Mouse (Mus musculus): ENCODE measurements around the gene Phkg1.
"Not testable (repeated sequence)": the region's sequence is repeated elsewhere in the genome, so short reads cannot be mapped to it uniquely, and the experiment has no call there.

The Phkg1 gene

DNA sequence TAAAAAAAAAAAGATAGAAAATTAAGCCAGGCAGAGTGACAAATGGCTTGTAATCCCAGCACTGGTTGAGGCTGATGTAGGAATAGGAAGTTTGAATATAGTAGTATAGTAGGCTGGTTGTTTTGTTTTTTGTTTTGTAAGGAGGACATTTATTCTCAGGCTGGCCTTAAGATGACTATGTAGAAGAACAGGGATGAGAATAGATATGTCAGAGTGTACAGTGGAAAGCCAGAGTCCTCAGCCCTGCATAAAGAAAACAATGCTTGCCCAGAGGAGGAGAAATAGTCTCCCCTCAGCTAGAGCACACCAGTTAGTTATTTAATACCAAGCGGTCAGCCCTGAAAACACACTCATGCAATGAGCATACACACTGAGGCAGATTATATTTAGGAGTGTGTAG is at the start of gene Phkg1:
Gene Phkg1, minus strand, starts transcription at position 101 of the 400 bp plus-strand sequence.
- in situ Hi-C loops (cut with MboI, MseI), result no loop called here

DNA sequence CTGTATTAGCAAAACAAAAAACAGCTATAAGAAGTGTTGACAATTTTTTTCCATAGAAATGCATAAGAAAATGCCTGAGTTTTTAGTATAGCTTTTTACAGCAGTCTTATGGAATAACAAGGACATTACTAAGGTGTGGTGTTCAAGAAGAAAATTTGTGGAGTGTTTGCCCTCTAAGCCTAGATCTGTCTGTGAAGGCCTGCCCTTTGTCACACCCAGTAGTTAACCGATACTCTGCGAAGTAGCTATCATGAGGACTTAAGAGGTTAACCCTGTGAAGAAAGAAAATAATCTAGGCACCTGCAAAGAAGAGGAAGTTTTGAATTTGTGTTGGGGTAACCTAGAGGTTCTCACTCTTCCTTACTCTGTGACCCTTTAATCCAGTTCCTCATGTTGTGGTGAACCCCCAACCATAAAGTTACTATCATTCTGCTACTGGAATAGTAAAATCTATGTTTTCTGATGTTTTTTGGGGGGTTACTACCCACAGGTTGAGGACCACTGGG is 49.2 kb upstream of the Phkg1 start:
- in situ Hi-C loops (cut with MboI, MseI), result no loop called here

DNA sequence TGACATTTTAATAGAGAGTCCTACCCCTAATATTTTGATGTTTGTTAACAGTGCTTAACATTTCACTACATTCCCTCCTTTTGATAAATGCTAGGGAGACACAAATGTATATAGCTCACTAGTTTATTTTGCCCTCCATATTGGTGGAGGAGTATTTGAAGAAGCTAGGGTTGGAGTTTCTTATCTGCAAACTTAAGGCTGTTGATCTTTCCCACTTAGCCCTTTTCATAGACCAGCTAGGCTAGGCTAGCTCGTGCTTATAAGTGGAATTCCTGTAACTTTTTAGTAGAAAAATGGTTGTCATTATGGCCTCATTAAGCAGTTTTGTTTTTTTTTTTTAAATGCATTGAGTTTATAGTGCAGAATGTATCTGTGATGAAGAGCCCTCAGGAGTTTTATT is 45.1 kb upstream of the Phkg1 start:
- in situ Hi-C loops (cut with MboI, MseI), result no loop called here

DNA sequence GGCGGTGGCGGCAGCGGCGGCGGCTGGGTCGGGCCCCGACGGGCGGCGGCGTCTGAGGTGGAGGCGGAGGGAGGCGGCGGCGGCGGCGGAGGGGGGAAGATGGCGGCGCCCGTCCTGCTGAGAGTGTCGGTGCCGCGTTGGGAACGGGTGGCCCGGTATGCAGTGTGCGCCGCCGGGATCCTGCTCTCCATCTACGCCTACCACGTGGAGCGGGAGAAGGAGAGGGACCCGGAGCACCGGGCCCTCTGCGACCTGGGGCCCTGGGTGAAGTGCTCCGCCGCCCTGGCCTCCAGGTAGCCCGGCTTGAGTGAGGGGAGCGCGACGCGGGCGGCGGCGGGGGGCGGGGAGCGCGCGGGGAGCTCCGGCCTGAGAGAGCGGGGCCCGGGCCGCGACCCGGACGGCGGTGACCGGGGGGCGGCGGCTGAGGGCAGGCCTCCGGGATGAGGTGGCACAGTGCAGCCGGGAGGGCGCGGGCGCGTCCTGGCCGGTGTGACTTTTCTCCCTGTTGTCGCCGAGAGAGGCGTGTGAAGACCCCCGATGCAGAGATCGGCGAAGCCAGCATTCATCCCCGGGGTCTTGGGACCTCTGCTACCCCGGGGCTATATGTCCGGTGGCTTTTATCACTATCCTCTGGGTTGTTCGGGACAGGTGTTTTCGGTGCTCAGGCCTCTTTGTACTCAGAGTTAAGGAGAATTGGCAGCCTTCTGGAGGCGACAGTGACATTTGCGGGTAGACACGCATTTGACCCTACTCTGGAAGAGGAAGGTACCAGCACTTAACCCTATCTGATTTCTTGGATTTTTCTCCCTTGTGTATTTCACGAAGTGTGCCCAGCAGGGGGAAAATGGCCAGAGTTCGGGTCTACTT is 44.0 kb upstream of the Phkg1 start:
- in situ Hi-C loops (cut with MboI, MseI), result not testable (repeated sequence)

DNA sequence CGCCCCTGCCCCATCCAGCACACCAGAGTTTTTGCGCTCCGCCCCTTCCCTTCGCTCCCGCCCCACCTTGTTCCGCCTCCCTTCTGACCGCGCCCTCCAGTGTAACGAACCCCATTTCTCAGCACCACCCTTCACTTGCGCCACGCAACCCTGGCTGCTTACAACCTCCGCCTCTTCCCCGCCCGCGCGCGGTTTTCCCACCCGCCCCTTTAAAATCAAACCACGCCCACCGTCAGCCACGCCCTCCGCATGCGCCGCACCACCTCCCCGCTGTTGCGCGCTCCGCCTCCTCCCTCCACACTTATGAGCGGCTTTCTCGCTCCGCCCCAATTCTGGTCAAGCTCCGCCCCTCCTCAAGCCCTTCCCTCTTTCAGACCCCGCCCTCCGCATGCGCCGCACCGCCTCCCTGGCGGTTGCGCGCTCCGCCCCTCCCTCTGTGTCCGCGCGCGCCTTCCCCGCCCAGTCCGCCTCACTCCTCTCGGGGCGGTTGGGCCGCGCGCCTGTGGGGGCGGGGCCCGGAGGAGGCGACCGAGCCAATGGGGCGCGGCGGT is 43.2 kb upstream of the Phkg1 start, which contains the start of gene Vkorc1l1:
Gene Vkorc1l1, plus strand, starts transcription at position 476 of the 551 bp plus-strand sequence.
- in situ Hi-C loops (cut with MboI, MseI), result no loop called here

DNA sequence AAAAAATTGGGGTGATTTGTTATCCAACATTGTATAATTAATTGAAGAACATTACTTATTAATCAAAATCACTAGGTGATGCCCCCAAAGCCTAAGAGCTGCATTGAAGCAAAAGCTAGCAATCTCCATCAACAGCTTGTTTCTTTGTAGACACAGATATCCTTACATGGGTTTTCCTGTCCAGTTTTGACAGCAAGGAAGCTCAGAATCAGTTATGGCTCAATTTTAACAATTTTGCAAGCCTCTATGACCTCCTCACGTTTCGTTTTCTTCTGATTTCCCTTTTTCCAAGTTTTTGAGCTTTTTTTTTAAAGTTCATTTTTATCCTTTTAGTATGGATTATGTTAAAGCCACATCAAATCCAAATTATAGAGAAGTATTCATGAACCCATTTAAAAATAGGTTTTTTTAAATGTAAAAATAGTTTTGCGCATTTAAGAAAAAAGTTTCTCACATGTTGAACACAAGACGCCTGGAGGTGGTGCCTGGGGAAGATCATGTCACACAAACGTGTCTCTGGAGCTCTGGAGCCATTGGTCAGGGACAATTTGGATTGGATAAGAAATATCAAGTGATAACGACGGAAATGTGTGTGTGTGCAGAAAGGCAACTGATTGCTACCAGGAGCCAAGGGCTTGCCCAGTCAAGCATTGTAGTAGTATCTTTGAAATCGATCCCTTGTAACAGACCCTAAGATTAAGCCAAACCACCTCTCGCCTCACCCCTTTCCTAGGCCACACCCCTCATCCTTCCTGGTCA is 42.6 kb upstream of the Phkg1 start:
- in situ Hi-C loops (cut with MboI, MseI), result no loop called here

DNA sequence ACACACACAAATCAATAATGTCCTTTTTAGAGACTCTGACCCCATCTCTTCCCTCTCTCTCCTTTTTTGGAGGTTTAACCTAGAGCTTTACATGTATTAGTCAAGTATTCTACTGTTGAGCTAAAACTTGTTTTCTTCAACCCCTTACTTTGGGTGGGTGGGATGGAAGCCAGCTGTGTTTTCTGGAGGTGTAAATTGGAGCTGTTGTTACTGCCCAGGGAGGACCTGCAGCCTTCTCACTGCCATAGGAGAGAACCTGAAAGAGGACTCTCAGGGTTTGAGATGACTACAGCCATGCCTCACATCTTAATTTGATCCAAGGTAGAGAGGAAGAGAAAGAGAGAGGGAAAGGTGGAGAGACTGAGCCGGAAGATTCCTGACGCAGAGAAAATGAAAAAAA is 41.9 kb upstream of the Phkg1 start:
- in situ Hi-C loops (cut with MboI, MseI), result no loop called here

DNA sequence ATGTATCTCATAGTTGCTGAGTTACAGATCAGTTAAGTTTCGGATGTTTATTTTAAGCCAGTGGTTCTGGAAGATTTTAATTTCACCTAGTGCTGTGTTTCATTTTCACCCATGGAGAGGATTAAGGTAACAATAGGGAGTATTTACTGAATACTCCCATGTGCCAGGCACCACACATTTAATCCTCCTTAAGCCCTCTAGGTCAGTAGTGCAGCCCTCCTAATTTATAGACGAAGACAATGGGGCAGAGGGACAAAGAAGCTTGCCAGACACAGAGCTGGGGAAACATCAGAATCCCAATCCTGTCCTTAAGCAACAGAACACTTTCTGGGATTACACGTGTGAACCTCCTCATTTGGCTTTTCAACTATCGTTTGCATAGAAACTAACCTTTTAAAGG is 38.6 kb upstream of the Phkg1 start:
- in situ Hi-C loops (cut with MboI, MseI), result no loop called here

DNA sequence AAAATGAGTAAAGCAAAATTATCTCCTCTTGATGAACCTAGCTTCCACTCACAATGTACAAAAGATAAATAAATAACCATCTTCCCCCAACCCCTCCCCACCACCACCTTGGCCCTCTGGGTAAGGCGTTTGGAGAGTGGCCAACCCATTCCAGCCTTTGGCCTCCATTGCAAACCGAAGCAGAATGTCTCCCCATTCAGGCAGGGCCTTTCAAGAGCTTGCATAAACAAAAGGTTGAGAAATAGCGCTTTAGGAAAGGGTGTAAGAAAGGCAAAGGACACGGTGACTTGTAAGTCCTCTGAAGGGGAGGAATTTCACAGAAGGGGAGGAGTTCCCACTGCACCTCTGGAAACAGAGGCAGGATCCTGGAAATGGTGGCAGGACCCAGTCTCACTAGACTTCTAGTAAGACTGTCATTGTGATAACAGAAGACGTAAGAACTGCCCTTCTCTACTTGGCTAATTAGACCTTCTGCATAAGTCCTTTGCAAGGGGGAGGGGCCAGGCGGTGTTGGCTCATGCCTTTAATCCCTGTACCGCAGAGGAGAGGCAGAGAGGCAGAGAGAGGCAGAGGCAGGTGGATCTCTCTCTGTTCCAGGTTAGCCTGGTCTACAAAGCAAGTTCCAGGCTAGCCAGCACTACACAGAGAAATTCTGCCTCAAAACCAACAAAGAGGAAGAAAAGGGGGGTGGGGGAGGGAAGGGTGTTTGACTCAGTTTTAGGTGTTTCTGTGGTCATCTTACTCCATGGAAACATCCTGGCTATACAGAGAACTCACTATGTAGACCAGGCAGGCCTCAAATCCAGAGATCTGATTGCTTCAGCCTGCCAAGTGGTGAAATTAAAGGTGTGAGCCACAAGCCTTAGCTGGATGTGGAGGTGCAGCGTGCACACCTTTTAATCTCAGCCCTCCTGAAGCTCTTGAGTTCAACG is 31.8 kb upstream of the Phkg1 start:
- in situ Hi-C loops (cut with MboI, MseI), result no loop called here

DNA sequence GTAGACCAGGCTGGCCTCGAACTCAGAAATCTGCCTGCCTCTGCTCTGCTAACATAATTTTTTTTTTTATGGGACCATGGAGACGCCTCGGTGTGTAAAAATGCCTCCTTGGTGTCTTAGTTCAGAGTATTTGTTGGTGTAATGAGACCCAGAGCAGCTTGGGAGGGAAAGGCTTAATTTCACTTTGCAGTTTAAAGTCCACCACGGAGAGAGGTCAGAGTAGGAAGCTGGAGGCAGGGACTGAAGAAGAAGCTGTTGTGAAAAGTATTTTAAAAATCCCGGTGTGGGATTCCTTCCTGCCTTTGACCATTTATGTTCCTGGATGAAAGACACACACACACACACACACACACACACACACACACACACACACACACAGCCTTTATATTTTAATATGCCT is 27.6 kb upstream of the Phkg1 start:
- in situ Hi-C loops (cut with MboI, MseI), result no loop called here

DNA sequence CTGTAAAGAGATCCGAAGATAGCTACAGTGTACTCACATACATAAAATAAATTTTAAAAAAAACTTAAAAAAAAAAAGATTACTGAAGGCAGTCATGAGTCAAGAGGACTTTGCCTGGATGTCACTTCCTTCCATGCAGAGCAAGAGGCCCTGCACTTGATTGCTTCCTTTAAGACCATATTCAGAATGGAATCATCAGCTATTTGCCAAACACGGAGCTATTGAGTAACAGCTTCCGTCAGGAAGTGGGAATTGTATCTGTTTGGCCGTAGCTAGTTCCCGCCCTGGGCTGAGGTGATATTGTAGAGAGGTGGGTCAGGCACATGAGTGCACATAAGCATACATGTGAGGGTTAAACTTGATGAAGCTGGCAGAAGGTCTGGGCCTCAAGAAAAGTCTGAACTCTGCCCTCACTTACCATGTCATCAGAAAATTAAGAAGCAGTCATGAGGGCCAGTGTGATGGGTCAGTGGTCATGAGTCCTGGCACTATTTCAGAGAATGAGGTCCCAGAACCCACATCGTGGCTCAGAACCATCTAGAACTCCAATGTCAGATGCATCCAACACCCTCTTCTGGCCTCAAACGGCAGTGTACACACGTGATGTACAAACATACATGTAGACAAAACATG is 26.6 kb upstream of the Phkg1 start:
- in situ Hi-C loops (cut with MboI, MseI), result no loop called here

DNA sequence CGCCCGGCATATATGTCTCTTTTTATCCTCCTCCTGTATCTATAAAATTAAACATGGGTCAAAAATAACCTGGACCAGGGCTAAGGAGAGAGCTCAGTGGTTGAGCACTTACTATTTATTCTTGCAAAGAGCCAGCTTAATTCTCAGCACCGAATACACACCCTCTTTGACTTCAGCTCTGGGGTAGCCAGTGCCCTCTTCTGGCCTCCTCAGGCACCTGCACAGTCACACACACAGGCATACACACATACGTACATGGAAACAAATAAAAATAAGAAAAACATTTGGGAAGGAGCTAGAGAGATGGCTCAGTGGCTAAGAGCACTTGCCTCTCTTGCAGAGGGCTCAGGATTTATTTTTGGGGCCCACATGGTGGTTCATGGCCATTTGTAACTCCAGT is 23.6 kb upstream of the Phkg1 start:
- in situ Hi-C loops (cut with MboI, MseI), result no loop called here

DNA sequence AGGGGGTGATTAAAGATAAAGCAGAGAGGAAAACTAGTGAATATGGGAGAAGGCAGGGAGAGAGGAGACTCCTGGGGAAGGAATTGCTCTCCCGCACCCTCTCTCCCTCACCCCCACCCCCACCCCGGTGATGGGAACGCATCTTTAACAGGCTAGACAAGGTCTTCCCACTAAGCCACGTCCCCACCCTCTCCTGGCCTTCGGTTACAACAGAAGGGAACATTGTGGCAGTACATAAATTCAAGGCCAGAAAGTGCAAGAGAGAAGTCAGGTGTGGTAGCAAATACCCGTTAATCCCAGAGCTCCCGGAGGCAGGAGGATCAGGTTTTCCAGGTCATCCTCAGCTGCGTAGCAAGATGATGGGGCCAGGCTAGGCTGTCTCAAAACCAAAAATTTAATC is 21.0 kb upstream of the Phkg1 start:
- in situ Hi-C loops (cut with MboI, MseI), result no loop called here

DNA sequence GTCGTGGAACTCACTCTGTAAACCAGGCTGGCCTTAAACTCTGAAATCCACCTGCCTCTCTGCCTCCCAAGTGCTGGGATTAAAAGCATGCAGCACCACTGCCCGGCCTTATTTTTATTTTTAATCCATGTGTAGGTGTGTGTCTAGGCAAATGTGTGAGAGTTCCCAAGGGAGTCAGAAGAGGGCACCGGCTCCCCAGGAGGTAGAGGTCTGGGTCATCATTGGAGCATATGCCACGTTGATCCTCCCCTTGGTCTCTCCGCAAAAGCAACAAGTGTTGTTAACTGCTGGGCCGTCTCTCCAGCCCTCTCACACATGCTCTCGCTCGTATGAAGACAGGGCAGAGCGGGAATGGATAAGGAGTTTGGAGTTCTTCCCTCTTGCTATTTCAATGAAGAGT is 20.4 kb upstream of the Phkg1 start:
- in situ Hi-C loops (cut with MboI, MseI), result no loop called here

DNA sequence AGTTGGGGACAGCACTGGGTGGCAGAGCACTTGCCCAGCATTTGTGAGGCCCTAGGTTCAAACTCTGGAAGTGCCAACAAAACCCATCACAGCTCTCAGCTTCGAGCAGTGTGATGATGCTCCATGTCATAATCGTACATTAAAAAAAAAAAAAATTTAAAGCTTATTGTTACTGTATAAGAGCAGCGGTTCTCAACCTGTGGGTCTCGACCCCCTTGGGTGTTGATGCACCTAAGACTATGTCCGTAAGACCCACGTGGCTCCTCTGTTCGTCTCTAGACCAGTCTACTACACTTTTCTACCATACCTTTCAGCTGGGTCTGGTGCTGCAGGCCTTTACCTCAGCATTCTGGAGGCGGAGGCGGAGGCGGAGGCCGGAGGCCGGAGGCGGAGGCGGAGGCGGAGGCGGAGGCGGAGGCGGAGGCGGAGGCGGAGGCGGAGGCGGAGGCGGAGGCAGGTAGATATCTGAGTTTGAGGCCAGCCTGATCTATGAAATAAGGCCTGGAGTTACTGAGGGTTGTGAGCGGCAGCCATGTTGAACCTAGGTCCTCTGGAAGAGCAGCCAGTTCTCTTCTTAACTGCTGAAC is 19.8 kb upstream of the Phkg1 start:
- in situ Hi-C loops (cut with MboI, MseI), result no loop called here

DNA sequence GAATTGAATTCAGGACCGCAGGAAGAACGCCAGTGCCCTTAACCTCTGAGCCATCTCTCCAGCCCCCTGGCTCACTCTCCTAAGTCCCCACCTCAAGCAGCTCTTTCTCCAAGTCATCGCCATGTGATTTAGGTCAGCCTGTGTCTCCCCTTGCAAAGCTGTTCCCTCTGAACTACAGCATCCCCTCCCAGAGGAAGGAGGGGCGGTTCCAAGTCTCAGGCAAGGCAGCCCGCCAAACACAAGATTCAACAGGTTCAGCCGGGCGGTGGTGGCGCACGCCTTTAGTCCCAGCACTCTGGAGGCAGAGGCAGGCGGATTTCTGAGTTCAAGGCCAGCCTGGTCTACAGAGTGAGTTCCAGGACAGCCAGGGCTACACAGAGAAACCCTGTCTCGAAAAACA is 17.1 kb upstream of the Phkg1 start:
- in situ Hi-C loops (cut with MboI, MseI), result not testable (repeated sequence)

DNA sequence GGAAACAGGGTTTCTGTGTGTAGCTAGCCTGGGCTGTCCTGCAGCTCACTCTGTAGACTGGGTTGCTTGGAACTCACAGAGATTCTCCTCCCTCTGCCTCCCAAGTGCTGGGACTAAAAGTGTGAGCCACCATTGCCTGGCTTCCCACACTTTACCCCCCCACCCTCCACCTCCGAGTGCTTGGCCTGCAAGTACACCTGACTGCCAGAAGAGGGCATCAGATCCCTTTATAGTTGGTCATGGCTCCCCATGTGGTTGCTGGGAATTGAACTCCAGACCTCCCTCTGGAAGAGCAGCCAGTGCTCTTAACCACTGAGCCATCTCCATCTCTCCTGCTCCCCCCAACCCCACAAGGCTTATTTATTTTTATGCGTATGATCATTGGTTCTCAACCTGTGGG is 15.7 kb upstream of the Phkg1 start:
- in situ Hi-C loops (cut with MboI, MseI), result no loop called here

DNA sequence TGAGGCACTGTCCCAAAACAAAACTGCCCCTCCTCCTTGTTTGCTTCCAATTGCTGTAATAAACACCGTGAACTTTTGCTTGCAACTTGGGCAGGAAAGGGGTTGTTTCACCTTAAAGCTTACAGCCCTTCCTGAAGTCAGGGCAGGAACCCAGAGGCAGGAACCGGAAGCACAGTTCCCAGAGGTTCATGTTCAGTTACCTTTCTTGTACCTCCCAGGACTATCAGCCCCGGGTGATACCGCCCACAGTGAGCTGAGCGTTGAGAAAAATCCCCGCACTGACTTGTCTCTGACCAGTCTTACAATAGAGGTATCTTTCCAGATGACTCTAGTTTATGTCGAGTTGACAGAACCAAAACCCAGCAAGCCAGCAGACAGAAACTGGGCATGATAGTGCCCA is 11.2 kb upstream of the Phkg1 start:
- in situ Hi-C loops (cut with MboI, MseI), result no loop called here

DNA sequence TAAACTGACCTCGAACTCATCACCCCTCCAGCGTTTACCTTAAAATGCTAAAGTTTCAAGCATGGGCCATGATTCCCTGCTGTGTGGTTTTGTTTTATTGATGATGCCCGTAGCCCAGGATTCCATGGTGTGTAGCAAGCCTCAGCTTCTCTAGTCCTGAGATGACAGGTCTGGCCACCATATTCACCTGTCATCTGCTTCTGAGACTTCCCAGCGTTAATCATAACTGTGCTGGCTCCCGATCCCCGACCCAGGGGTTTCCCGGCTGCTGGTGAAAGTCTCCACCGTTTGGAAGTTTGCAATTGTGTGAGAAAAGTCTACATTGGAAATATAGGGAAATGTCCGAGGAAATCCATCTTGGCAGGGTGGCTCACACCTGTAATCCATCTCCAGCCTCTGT is 10.8 kb upstream of the Phkg1 start:
- in situ Hi-C loops (cut with MboI, MseI), result no loop called here

DNA sequence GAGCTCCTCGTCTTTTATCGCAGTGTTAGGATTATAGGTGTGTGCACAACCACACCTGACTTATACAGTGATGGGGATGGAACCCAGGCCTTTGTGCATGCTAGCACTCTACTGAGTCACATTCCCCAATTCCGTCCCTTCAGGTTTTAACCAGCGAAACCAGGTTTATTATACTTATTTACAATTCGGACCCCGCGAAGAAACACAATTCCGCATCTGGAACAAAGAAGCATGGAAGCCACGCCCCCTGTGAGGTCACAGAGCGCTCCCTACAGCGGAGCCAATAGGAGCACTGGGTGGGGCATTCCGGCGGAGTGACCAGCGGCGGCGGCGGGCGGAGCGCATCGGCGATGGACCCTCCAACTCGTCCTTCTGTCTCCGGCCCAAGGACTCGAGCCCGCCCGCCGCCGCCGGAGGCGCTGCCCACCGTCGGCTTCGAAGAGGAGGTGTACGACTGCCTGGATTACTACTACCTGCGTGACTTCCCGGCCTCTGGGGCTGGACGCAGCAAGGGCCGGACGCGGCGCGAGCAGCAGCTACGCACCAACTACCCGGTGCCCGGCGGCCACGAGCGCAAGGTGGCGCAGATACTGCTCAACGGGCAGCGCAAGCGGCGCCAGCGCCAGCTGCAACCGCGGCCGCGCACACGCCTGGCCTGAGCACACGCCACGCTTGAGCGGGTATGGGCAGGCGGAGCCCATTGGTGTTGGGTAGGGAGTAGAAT is 10.1 kb upstream of the Phkg1 start, which contains the start of gene Nupr1l:
Gene Nupr1l, plus strand, starts transcription at position 299 of the 724 bp plus-strand sequence.
- in situ Hi-C loops (cut with MboI, MseI), result no loop called here
